In genomic region chr11:119428649-119429136, GRCm38 (mm10) we compare ENCODE assay signal across 8 mouse cellular contexts. TPM values are rescaled to one million over a fixed set of nuclear protein-coding genes. Genes with fewer than 3 reads are reported as not detected.
DNase-seq lines count a peak whose midpoint lies in the region; ATAC-seq lines count a peak whose summit lies in the region.

No protein-coding gene starts in this region.

- 0 out of 2 replicates have a peak, but pooled peaks have one; percentile 49 for ATAC-seq in forebrain, embryonic 11.5 days (replicated peaks; ENCODE audit: low FRiP score)
- ATAC-seq in hindbrain, embryonic 12.5 days (ENCODE audit: low FRiP score), result no peak
- ATAC-seq in limb, embryonic 15.5 days (ENCODE audit: insufficient number of reproducible peaks, low FRiP score, low TSS enrichment, low read depth), result 0 out of 2 replicates have a peak, but pooled peaks have one; percentile 22
- ATAC-seq in midbrain, embryonic 16.5 days, result no peak

- no peaks in the 10 kb centered on the region for H3K36me3 ChIP-seq in forebrain, embryonic 11.5 days (ENCODE audit: control insufficient read depth, insufficient read depth, low read length)
- H3K36me3 ChIP-seq in hindbrain, embryonic 12.5 days, result no peaks in the 10 kb centered on the region
- peaks cover 16% of the 10 kb centered on the region for H3K36me3 ChIP-seq in limb, embryonic 15.5 days
- no peaks in the 10 kb centered on the region for H3K36me3 ChIP-seq in midbrain, embryonic 16.5 days (ENCODE audit: control insufficient read depth, insufficient read depth, low read length)

- H3K27me3 ChIP-seq in forebrain, embryonic 11.5 days (ENCODE audit: control insufficient read depth, insufficient read depth, low read length), result no peaks in the 10 kb centered on the region
- no peaks in the 10 kb centered on the region; the same call in 1 of the 2 replicates for H3K27me3 ChIP-seq in hindbrain, embryonic 12.5 days
- no peaks in the 10 kb centered on the region for H3K27me3 ChIP-seq in limb, embryonic 15.5 days
- H3K27me3 ChIP-seq in midbrain, embryonic 16.5 days (ENCODE audit: control insufficient read depth, insufficient read depth, low read depth, low read length), result no peaks in the 10 kb centered on the region

- H3K4me1 ChIP-seq in forebrain, embryonic 11.5 days (replicated peaks; ENCODE audit: control insufficient read depth, insufficient read depth, low read length), result no peaks in the 10 kb centered on the region; the same call in 1 of the 2 replicates
- H3K4me1 ChIP-seq in hindbrain, embryonic 12.5 days, result peaks cover 8% of the 10 kb centered on the region
- H3K4me1 ChIP-seq in limb, embryonic 15.5 days, result peaks cover 10% of the 10 kb centered on the region
- H3K4me1 ChIP-seq in midbrain, embryonic 16.5 days (ENCODE audit: control insufficient read depth, insufficient read depth, low read length), result peaks cover 7% of the 10 kb centered on the region

- peak overlapping the region; percentile 35; the same call in 1 of the 2 replicates for H3K9ac ChIP-seq in forebrain, embryonic 11.5 days (ENCODE audit: low read length)
- H3K9ac ChIP-seq in hindbrain, embryonic 12.5 days, result peak overlapping the region; percentile 28; the same call in 1 of the 2 replicates
- no peak overlapping the region for H3K9ac ChIP-seq in limb, embryonic 15.5 days
- H3K9ac ChIP-seq in midbrain, embryonic 16.5 days (ENCODE audit: low read depth, low read length), result peak overlapping the region; percentile 52

- H3K4me3 ChIP-seq in forebrain, embryonic 11.5 days (ENCODE audit: low read depth, low read length), result peak overlapping the region; percentile 17
- peak overlapping the region; percentile 30 for H3K4me3 ChIP-seq in hindbrain, embryonic 12.5 days
- peak overlapping the region; percentile 24 for H3K4me3 ChIP-seq in limb, embryonic 15.5 days
- peak overlapping the region; percentile 28 for H3K4me3 ChIP-seq in midbrain, embryonic 16.5 days (ENCODE audit: low read depth, low read length)

- peak overlapping the region; percentile 46 for H3K4me2 ChIP-seq in forebrain, embryonic 11.5 days (ENCODE audit: low read depth, low read length, severe bottlenecking)
- H3K4me2 ChIP-seq in hindbrain, embryonic 12.5 days (replicated peaks), result peak overlapping the region; percentile 59
- H3K4me2 ChIP-seq in limb, embryonic 15.5 days, result peak overlapping the region; percentile 48
- peak overlapping the region; percentile 55 for H3K4me2 ChIP-seq in midbrain, embryonic 16.5 days (ENCODE audit: low read length)

- H3K27ac ChIP-seq in forebrain, embryonic 11.5 days (ENCODE audit: low read depth, low read length), result no peak overlapping the region
- no peak overlapping the region for H3K27ac ChIP-seq in hindbrain, embryonic 12.5 days
- H3K27ac ChIP-seq in limb, embryonic 15.5 days, result no peak overlapping the region
- no peak overlapping the region for H3K27ac ChIP-seq in midbrain, embryonic 16.5 days (ENCODE audit: low read length)

- no peaks in the 10 kb centered on the region for H3K9me3 ChIP-seq in forebrain, embryonic 11.5 days (ENCODE audit: control insufficient read depth, low read length)
- no peaks in the 10 kb centered on the region for H3K9me3 ChIP-seq in hindbrain, embryonic 12.5 days (replicated peaks)
- no peaks in the 10 kb centered on the region for H3K9me3 ChIP-seq in limb, embryonic 15.5 days
- no peaks in the 10 kb centered on the region for H3K9me3 ChIP-seq in midbrain, embryonic 16.5 days (replicated peaks; ENCODE audit: control insufficient read depth, low read length, poor library complexity, severe bottlenecking)

- DNase-seq in CD4-positive, CD25-positive, alpha-beta regulatory T cell, adult 2 months (ENCODE audit: low read depth, low spot score), result peak; percentile 95
- DNase-seq in adrenal gland, adult 2 months, result peak; percentile 72
- peak; percentile 81 for DNase-seq in forebrain, embryonic 11.5 days (ENCODE audit: low spot score)
- DNase-seq in thymus, postnatal 0 days (ENCODE audit: low spot score), result peak; percentile 88
- no peak for DNase-seq in left cerebral cortex, adult 11 months (ENCODE audit: low spot score)

- 0% methylated on average over 25 of the region's 35 CpGs for WGBS in forebrain, embryonic 11.5 days
- 3% methylated on average over 19 of the region's 35 CpGs for WGBS in hindbrain, embryonic 12.5 days
- WGBS in limb, embryonic 15.5 days, result 2% methylated on average over 27 of the region's 35 CpGs
- WGBS in midbrain, embryonic 16.5 days, result under 1% methylated on average over 18 of the region's 35 CpGs

RNA-seq across cellular contexts. Expression of gene Rnf213, which starts 35.8 kb away (rescaled TPM):
- 10 to 100 TPM; 20.8 to 27.3 TPM for total RNA-seq in adrenal gland, adult 2 months (2021)
- 11.4 and 12.5 TPM in 2 replicates for polyA plus RNA-seq in adrenal gland, adult 2 months (2012; rRNA removed)
- 1.8 and 2.1 TPM in 2 replicates for polyA plus RNA-seq in forebrain, embryonic 11.5 days (2014; fragmentation: Nextera tagmentation; extraction: Ambion mirVana)
- polyA plus RNA-seq in hindbrain, embryonic 12.5 days (2016; fragmentation: Nextera tagmentation; extraction: Ambion mirVana), result 1.5 and 2.3 TPM in 2 replicates
- polyA plus RNA-seq in limb, embryonic 15.5 days (2015; fragmentation: Nextera tagmentation; extraction: Ambion mirVana), result 3.1 and 3.7 TPM in 2 replicates
- polyA plus RNA-seq in midbrain, embryonic 16.5 days (2015; fragmentation: Nextera tagmentation; extraction: Ambion mirVana), result 0.57 and 0.90 TPM in 2 replicates
- polyA plus RNA-seq in thymus, postnatal 0 days (2015; fragmentation: Nextera tagmentation; extraction: Ambion mirVana), result 18.7 and 20.2 TPM in 2 replicates

Comparison
In these comparisons a context has a peak if more than half of its experiments do, and no peak if none do; other contexts are left out.
1. ATAC-seq: peak in forebrain, embryonic 11.5 days (single experiment) and limb, embryonic 15.5 days (single experiment); none in hindbrain, embryonic 12.5 days (single experiment) and midbrain, embryonic 16.5 days (single experiment).
2. Peak in every context shown above with its lines, with median percentiles within 50 percentile points of each other: H3K4me2 ChIP-seq and H3K4me3 ChIP-seq.